ENCODE assay signal across 8 mouse cellular contexts in genomic region chr6:138421191-138421613, GRCm38 (mm10).
DNase-seq lines count a peak whose midpoint lies in the region; ATAC-seq lines count a peak whose summit lies in the region.

No protein-coding gene starts in this region.

- no peak overlapping the region for H3K27ac ChIP-seq in heart, embryonic 16.5 days (ENCODE audit: low read length)
- peak overlapping the region; percentile 89 for H3K27ac ChIP-seq in hindbrain, embryonic 14.5 days
- H3K27ac ChIP-seq in midbrain, embryonic 16.5 days (ENCODE audit: low read length), result peak overlapping the region; percentile 85

- peak overlapping the region; percentile 57 for H3K4me3 ChIP-seq in heart, embryonic 16.5 days (ENCODE audit: low read length)
- peak overlapping the region; percentile 44 for H3K4me3 ChIP-seq in hindbrain, embryonic 14.5 days (replicated peaks; ENCODE audit: low read length)
- H3K4me3 ChIP-seq in midbrain, embryonic 16.5 days (ENCODE audit: low read depth, low read length), result peak overlapping the region; percentile 58

- no peaks in the 10 kb centered on the region for H3K9me3 ChIP-seq in heart, embryonic 16.5 days (replicated peaks; ENCODE audit: control insufficient read depth, low read length)
- H3K9me3 ChIP-seq in hindbrain, embryonic 14.5 days (ENCODE audit: control insufficient read depth, low read length), result no peaks in the 10 kb centered on the region
- H3K9me3 ChIP-seq in midbrain, embryonic 16.5 days (replicated peaks; ENCODE audit: control insufficient read depth, low read length, poor library complexity, severe bottlenecking), result no peaks in the 10 kb centered on the region

- 5% methylated on average over 14 of the region's 14 CpGs for WGBS in heart, embryonic 16.5 days
- WGBS in hindbrain, embryonic 14.5 days, result 1% methylated on average over 14 of the region's 14 CpGs
- WGBS in midbrain, embryonic 16.5 days, result 0% methylated on average over 14 of the region's 14 CpGs

- no peak for DNase-seq in heart, postnatal 25 days (ENCODE audit: low spot score)
- DNase-seq in embryo, embryonic 11 days, result peak; percentile 75
- peak; percentile 49 for DNase-seq in hindbrain, embryonic 14.5 days (ENCODE audit: low spot score)
- no peak for DNase-seq in ovary, adult 18-20 months (ENCODE audit: low spot score)
- DNase-seq in ovary, postnatal 14 days (ENCODE audit: low spot score), result no peak

- H3K9ac ChIP-seq in heart, embryonic 16.5 days (ENCODE audit: low read length), result peak overlapping the region; percentile 43
- H3K9ac ChIP-seq in hindbrain, embryonic 14.5 days, result peak overlapping the region; percentile 61
- peak overlapping the region; percentile 69 for H3K9ac ChIP-seq in midbrain, embryonic 16.5 days (ENCODE audit: low read depth, low read length)

- H3K4me1 ChIP-seq in heart, embryonic 16.5 days (ENCODE audit: control insufficient read depth, insufficient read depth, low read length), result peaks cover 16% of the 10 kb centered on the region
- H3K4me1 ChIP-seq in hindbrain, embryonic 14.5 days (replicated peaks; ENCODE audit: control insufficient read depth, insufficient read depth, low read length), result peaks cover 37% of the 10 kb centered on the region
- H3K4me1 ChIP-seq in midbrain, embryonic 16.5 days (ENCODE audit: control insufficient read depth, insufficient read depth, low read length), result peaks cover 21% of the 10 kb centered on the region

- no peaks in the 10 kb centered on the region for H3K36me3 ChIP-seq in heart, embryonic 16.5 days (ENCODE audit: control insufficient read depth, insufficient read depth)
- no peaks in the 10 kb centered on the region for H3K36me3 ChIP-seq in hindbrain, embryonic 14.5 days (replicated peaks; ENCODE audit: control insufficient read depth, insufficient read depth)
- H3K36me3 ChIP-seq in midbrain, embryonic 16.5 days (ENCODE audit: control insufficient read depth, insufficient read depth, low read length), result peaks cover 1% of the 10 kb centered on the region; the same call in 1 of the 2 replicates

- peaks cover 2% of the 10 kb centered on the region; the same call in 1 of the 2 replicates for H3K27me3 ChIP-seq in heart, embryonic 16.5 days (ENCODE audit: control insufficient read depth, insufficient read depth, low read length)
- H3K27me3 ChIP-seq in hindbrain, embryonic 14.5 days (ENCODE audit: control insufficient read depth, insufficient read depth, low read length), result no peaks in the 10 kb centered on the region
- no peaks in the 10 kb centered on the region for H3K27me3 ChIP-seq in midbrain, embryonic 16.5 days (ENCODE audit: control insufficient read depth, insufficient read depth, low read depth, low read length)

- peak overlapping the region; percentile 92 for H3K4me2 ChIP-seq in heart, embryonic 16.5 days (ENCODE audit: low read depth, low read length)
- peak overlapping the region; percentile 59 for H3K4me2 ChIP-seq in hindbrain, embryonic 14.5 days (replicated peaks)
- H3K4me2 ChIP-seq in midbrain, embryonic 16.5 days (ENCODE audit: low read length), result peak overlapping the region; percentile 57

- no peak; the same call in 1 of the 2 replicates for ATAC-seq in heart, embryonic 16.5 days (replicated peaks; ENCODE audit: extremely low read depth, insufficient read depth, low FRiP score)
- ATAC-seq in hindbrain, embryonic 14.5 days (ENCODE audit: low FRiP score), result no peak
- peak; percentile 32; the same call in 1 of the 2 replicates for ATAC-seq in midbrain, embryonic 16.5 days
- ATAC-seq in megakaryocyte, adult 5-6 weeks (ENCODE audit: poor library complexity, severe bottlenecking), result no peak

- intact Hi-C loops in heart, postnatal 25 days (cut with DNase I), result no loop called here

Comparison
In these comparisons a context has a peak if more than half of its experiments do, and no peak if none do; other contexts are left out.
1. DNase-seq: peak in embryo, embryonic 11 days (single experiment) and hindbrain, embryonic 14.5 days (single experiment); none in heart, postnatal 25 days (single experiment), ovary, adult 18-20 months (single experiment) and ovary, postnatal 14 days (single experiment).
2. Peak in every context shown above with its lines, with median percentiles within 50 percentile points of each other: H3K4me2 ChIP-seq, H3K4me3 ChIP-seq and H3K9ac ChIP-seq.